Mouse (Mus musculus): ENCODE results near the gene Jagn1. TPM values are rescaled to one million over a fixed set of nuclear protein-coding genes. Genes with fewer than 3 reads are reported as not detected.

Gene Jagn1
- total RNA-seq, 2 experiments from 2014 or later: 26.8 to 28.2 TPM

Small RNAs within 50 kb of the gene (microRNA-seq; reads per million reads assigned to microRNA genes)
- gene Gm24387: 0 reads per million in 2 experiments

Other genes starting within 250 kb of the Jagn1 start
- under 1 TPM; 0.41 to 0.47 TPM for gene Lhfpl4, start 247.2 kb upstream of the Jagn1 start, total RNA-seq (2021)
- gene Mtmr14, start 204.7 kb upstream of the Jagn1 start, total RNA-seq (2021): 10 to 100 TPM; 15.5 to 16.1 TPM
- gene Cpne9, start 160.3 kb upstream of the Jagn1 start, total RNA-seq (2021): not detected
- 10 to 100 TPM; 20.1 to 21.8 TPM for gene Brpf1, start 135.4 kb upstream of the Jagn1 start, total RNA-seq (2021)
- gene Ogg1, start 115.6 kb upstream of the Jagn1 start, total RNA-seq (2021): 1 to 10 TPM; 7.1 to 7.2 TPM
- gene Camk1, start 98.6 kb upstream of the Jagn1 start, total RNA-seq (2021): 10 to 100 TPM; 67.2 to 76.7 TPM
- 10 to 100 TPM; 22.0 to 23.5 TPM for gene Tada3, start 64.7 kb upstream of the Jagn1 start, total RNA-seq (2021)
- 100 to 1,000 TPM; 124 to 138 TPM for gene Arpc4, start 64.5 kb upstream of the Jagn1 start, total RNA-seq (2021)
- 1 to 10 TPM in 1 of 2 experiments, under 1 TPM in 1; 0.92 to 2.2 TPM for gene Ttll3, start 53.3 kb upstream of the Jagn1 start, total RNA-seq (2021)
- gene Rpusd3, start 23.2 kb upstream of the Jagn1 start, total RNA-seq (2021): 10 to 100 TPM in 1 of 2 experiments, 1 to 10 TPM in 1; 8.9 to 14.3 TPM
- gene Cidec, start 6.8 kb upstream of the Jagn1 start, total RNA-seq (2021): 10 to 100 TPM in 1 of 2 experiments, 1 to 10 TPM in 1; 9.6 to 41.2 TPM
- 1 to 10 TPM; 1.1 to 1.2 TPM for gene Il17re, start 15.9 kb downstream of the Jagn1 start, total RNA-seq (2021)
- gene Il17rc, start 28.9 kb downstream of the Jagn1 start, total RNA-seq (2021): 10 to 100 TPM in 1 of 2 experiments, 1 to 10 TPM in 1; 8.9 to 11.3 TPM
- 10 to 100 TPM; 38.9 to 41.6 TPM for gene Creld1, start 40.7 kb downstream of the Jagn1 start, total RNA-seq (2021)
- gene Prrt3, start 59.4 kb downstream of the Jagn1 start, total RNA-seq (2021): not detected
- 10 to 100 TPM; 62.2 to 64.0 TPM for gene Emc3, start 89.1 kb downstream of the Jagn1 start, total RNA-seq (2021)
- gene Fancd2, start 89.1 kb downstream of the Jagn1 start, total RNA-seq (2021): 1 to 10 TPM; 3.0 to 3.6 TPM
- not detected for gene Fancd2os, start 158.1 kb downstream of the Jagn1 start, total RNA-seq (2021)
- gene Brk1, start 162.2 kb downstream of the Jagn1 start, total RNA-seq (2021): 10 to 100 TPM; 92.4 to 94.8 TPM
- gene Vhl, start 181.4 kb downstream of the Jagn1 start, total RNA-seq (2021): 10 to 100 TPM; 11.6 to 18.1 TPM
- gene Irak2, start 195.9 kb downstream of the Jagn1 start, total RNA-seq (2021): 10 to 100 TPM; 10.1 to 14.1 TPM

All from heart, postnatal 10 days (tissue).